Mouse (Mus musculus): ENCODE measurements at regions not wholly inside any gene's neighbourhood (a gene's known extent, or its start where the extent isn't known, plus 50 kb on each side); places are given as distances from the start of the nearest gene placed in this dataset.

- Histone ChIP-seq H3K27ac (ENCODE audit: control insufficient read depth, low read depth, low read length) (no peak overlapping the region), H3K4me3 (ENCODE audit: control insufficient read depth in 1 of 2, insufficient read depth in 1 of 2, low read depth in 2 of 2, low read length in 2 of 2) (no peak overlapping the region), H3K9ac (ENCODE audit: control insufficient read depth, low read depth, low read length, poor library complexity, severe bottlenecking) (no peak overlapping the region), H3K36me3 (ENCODE audit: control insufficient read depth in 1 of 2, insufficient read depth in 2 of 2, low read length in 2 of 2) (no peaks in the 10 kb centered on the region), H3K9me3 (replicated peaks; ENCODE audit: insufficient read depth, low read length) (no peaks in the 10 kb centered on the region), H3K79me2 (ENCODE audit: control insufficient read depth, insufficient read depth, low read length, poor library complexity) (no peaks in the 10 kb centered on the region), H3K4me1 (ENCODE audit: control insufficient read depth in 1 of 2, insufficient read depth in 2 of 2, low read length in 2 of 2) (no peaks in the 10 kb centered on the region), H3K27me3 (ENCODE audit: control insufficient read depth in 1 of 2, insufficient read depth in 2 of 2, low read length in 2 of 2) (no peaks in the 10 kb centered on the region)
- no peak for TF ChIP-seq MYC (IDR thresholded peaks at IDR 0.05; ENCODE audit: low read depth, low read length)
- no peak for TF ChIP-seq MYB (IDR thresholded peaks at IDR 0.05; ENCODE audit: low read depth, low read length)
- TF ChIP-seq POLR2A (IDR thresholded peaks at IDR 0.05; ENCODE audit: control insufficient read depth in 1 of 2, insufficient read depth in 1 of 2, low read depth in 1 of 2, low read length in 2 of 2, poor library complexity in 1 of 2) = no peak
- no peak for TF ChIP-seq JUND (IDR thresholded peaks at IDR 0.05; ENCODE audit: low read depth, low read length)
- no peak for TF ChIP-seq GATA1 (IDR thresholded peaks at IDR 0.05; ENCODE audit: low read depth, low read length)
- no peak for TF ChIP-seq MAZ (IDR thresholded peaks at IDR 0.05; ENCODE audit: low read depth, low read length)
- no peak for TF ChIP-seq TAL1 (IDR thresholded peaks at IDR 0.05; ENCODE audit: low read length)
- no peak for TF ChIP-seq TBP (IDR thresholded peaks at IDR 0.05; ENCODE audit: low read depth, low read length)
- TF ChIP-seq POLR2AphosphoS5 (IDR thresholded peaks at IDR 0.05; ENCODE audit: borderline replicate concordance, low read depth, low read length) = no peak
- no peak for TF ChIP-seq HCFC1 (IDR thresholded peaks at IDR 0.05; ENCODE audit: low read depth, low read length)
- no peak for TF ChIP-seq POLR2AphosphoS2 (IDR thresholded peaks at IDR 0.05; ENCODE audit: low read length)
- no peak for TF ChIP-seq SIN3A (IDR thresholded peaks at IDR 0.05; ENCODE audit: low read length)
- no peak for TF ChIP-seq BHLHE40 (IDR thresholded peaks at IDR 0.05; ENCODE audit: borderline replicate concordance, low read depth, low read length)
- TF ChIP-seq CHD2 (IDR thresholded peaks at IDR 0.05; ENCODE audit: low read length) = no peak
- no peak for TF ChIP-seq KAT2A (conservative IDR thresholded peaks at IDR 0.05; ENCODE audit: low read depth, low read length)
- no peak for TF ChIP-seq MAX (IDR thresholded peaks at IDR 0.05; ENCODE audit: low read length)
- TF ChIP-seq ZKSCAN1 (IDR thresholded peaks at IDR 0.05; ENCODE audit: low read depth, low read length) = no peak
- TF ChIP-seq GABPA (IDR thresholded peaks at IDR 0.05; ENCODE audit: low read depth, low read length) = no peak
- DNase-seq (ENCODE audit: low read depth, low spot score) = no peak
Observed at GRCm38 (mm10) chr14:79854216-79854615, 83.1 kb upstream of the Pcdh8 start.

- Histone ChIP-seq H3K4me1 (ENCODE audit: control insufficient read depth in 1 of 2, insufficient read depth in 2 of 2, low read length in 2 of 2) (no peaks in the 10 kb centered on the region), H3K4me3 (ENCODE audit: control insufficient read depth in 1 of 2, insufficient read depth in 1 of 2, low read depth in 2 of 2, low read length in 2 of 2) (no peak overlapping the region), H3K36me3 (ENCODE audit: control insufficient read depth in 1 of 2, insufficient read depth in 2 of 2, low read length in 2 of 2) (no peaks in the 10 kb centered on the region), H3K79me2 (ENCODE audit: control insufficient read depth, insufficient read depth, low read length, poor library complexity) (no peaks in the 10 kb centered on the region), H3K27ac (ENCODE audit: control insufficient read depth, low read depth, low read length) (no peak overlapping the region), H3K9me3 (replicated peaks; ENCODE audit: insufficient read depth, low read length) (no peaks in the 10 kb centered on the region), H3K9ac (ENCODE audit: control insufficient read depth, low read depth, low read length, poor library complexity, severe bottlenecking) (no peak overlapping the region), H3K27me3 (ENCODE audit: control insufficient read depth in 1 of 2, insufficient read depth in 2 of 2, low read length in 2 of 2) (no peaks in the 10 kb centered on the region)
- no peak for TF ChIP-seq MXI1 (IDR thresholded peaks at IDR 0.05; ENCODE audit: low read depth, low read length)
- no peak for TF ChIP-seq ZNF384 (IDR thresholded peaks at IDR 0.05; ENCODE audit: low read depth, low read length)
- TF ChIP-seq POLR2A (IDR thresholded peaks at IDR 0.05; ENCODE audit: control insufficient read depth in 1 of 2, insufficient read depth in 1 of 2, low read depth in 1 of 2, low read length in 2 of 2, poor library complexity in 1 of 2) = no peak
- no peak for TF ChIP-seq CTCF (IDR thresholded peaks at IDR 0.05 in 2 of 3, conservative IDR thresholded peaks at IDR 0.05 in 1 of 3; ENCODE audit: control insufficient read depth in 1 of 3, insufficient read depth in 1 of 3, low read depth in 2 of 3, low read length in 3 of 3, poor library complexity in 1 of 3, severe bottlenecking in 1 of 3)
- no peak for TF ChIP-seq ZKSCAN1 (IDR thresholded peaks at IDR 0.05; ENCODE audit: low read depth, low read length)
- TF ChIP-seq ZMIZ1 (IDR thresholded peaks at IDR 0.05; ENCODE audit: low read depth, low read length) = no peak
- no peak for TF ChIP-seq RCOR1 (IDR thresholded peaks at IDR 0.05; ENCODE audit: low read depth, low read length)
- TF ChIP-seq UBTF (IDR thresholded peaks at IDR 0.05; ENCODE audit: borderline replicate concordance, insufficient read depth, low read depth, low read length) = no peak
- TF ChIP-seq EP300 (IDR thresholded peaks at IDR 0.05; ENCODE audit: low read depth in 1 of 2, low read length in 2 of 2) = no peak
- TF ChIP-seq MAZ (IDR thresholded peaks at IDR 0.05; ENCODE audit: low read depth, low read length) = no peak
- TF ChIP-seq MAX (IDR thresholded peaks at IDR 0.05; ENCODE audit: low read length) = no peak
- TF ChIP-seq GABPA (IDR thresholded peaks at IDR 0.05; ENCODE audit: low read depth, low read length) = no peak
- TF ChIP-seq ZC3H11A (IDR thresholded peaks at IDR 0.05; ENCODE audit: low read depth, low read length) = no peak
- TF ChIP-seq MAFK (IDR thresholded peaks at IDR 0.05; ENCODE audit: borderline replicate concordance, low read depth, low read length) = no peak
- TF ChIP-seq CHD1 (IDR thresholded peaks at IDR 0.05; ENCODE audit: low read depth, low read length) = no peak
- TF ChIP-seq POLR2AphosphoS5 (IDR thresholded peaks at IDR 0.05; ENCODE audit: borderline replicate concordance, low read depth, low read length) = no peak
- no peak for TF ChIP-seq USF1 (IDR thresholded peaks at IDR 0.05; ENCODE audit: low read depth, low read length)
- DNase-seq (ENCODE audit: low read depth, low spot score) = no peak
Observed at GRCm38 (mm10) chr14:79852683-79853082, 81.6 kb upstream of the Pcdh8 start.
